Mouse (Mus musculus) liver, embryonic 12.5 days (tissue): ENCODE data around the gene Zfp326. TPM values are rescaled to one million over a fixed set of nuclear protein-coding genes. Genes with fewer than 3 reads are reported as not detected.
A peak's percentile ranks its signal among the peaks of the same experiment; 100 is the strongest.

ENCODE experiments used
- ATAC-seq: fragments of 200-750 bp; cut with Nextera tagmentation; 2 replicates; pipeline ENCODE4 v1.8.0; 2017; ENCODE audit warnings: moderate number of reproducible peaks, mild to moderate bottlenecking, moderate library complexity
- H3K27ac ChIP-seq: fragments of 300-500 bp; sonication (generic); 2 replicates; pipeline ENCODE4 v1.5.1; 2016; ENCODE audit warnings: mild to moderate bottlenecking
- H3K27me3 ChIP-seq: fragments of 300-500 bp; sonication (generic); replicated peaks from 2 replicates; pipeline ENCODE4 v1.6.1; 2016; ENCODE audit warnings: mild to moderate bottlenecking, moderate library complexity
- H3K36me3 ChIP-seq: fragments of 300-500 bp; sonication (generic); 2 replicates; pipeline ENCODE4 v1.6.1; 2016; ENCODE audit warnings: mild to moderate bottlenecking, moderate library complexity
- H3K4me1 ChIP-seq: fragments of 300-500 bp; sonication (generic); 2 replicates; pipeline ENCODE4 v1.6.1; 2016
- H3K4me2 ChIP-seq: fragments of 300-500 bp; sonication (generic); 2 replicates; pipeline ENCODE4 v1.6.1; 2016; ENCODE audit warnings: mild to moderate bottlenecking, moderate library complexity
- H3K4me3 ChIP-seq: fragments of 300-500 bp; sonication (generic); 2 replicates; pipeline ENCODE4 v1.5.1; 2016; ENCODE audit warnings: mild to moderate bottlenecking, moderate library complexity
- H3K9ac ChIP-seq: fragments of 300-500 bp; sonication (generic); 2 replicates; pipeline ENCODE4 v1.6.1; 2016; ENCODE audit warnings: mild to moderate bottlenecking, moderate library complexity
- H3K9me3 ChIP-seq: fragments of 300-500 bp; sonication (generic); replicated peaks from 2 replicates; pipeline ENCODE4 v1.6.1; 2016; ENCODE audit warnings: mild to moderate bottlenecking, moderate library complexity
- WGBS: fragments of 180-500 bp; shearing (Covaris S2); methylation state at CpG from one replicate; pipeline ENCODE4 v1.1.7; 2016; ENCODE audit not compliant: insufficient replicate concordance; 5-methylcytosine and 5-hydroxymethylcytosine counted together
- polyA plus RNA-seq: library from polyadenylated mRNA; unstranded; fragments of >200 nt; fragmentation: Nextera tagmentation; extraction: Ambion mirVana; gene quantifications from 2 replicates; pipeline ENCODE4 v1.2.1, GENCODE M21; 2016

Zfp326 gene
- polyA plus RNA-seq, 1 experiment from 2014 or later: 12.9 TPM

DNA sequence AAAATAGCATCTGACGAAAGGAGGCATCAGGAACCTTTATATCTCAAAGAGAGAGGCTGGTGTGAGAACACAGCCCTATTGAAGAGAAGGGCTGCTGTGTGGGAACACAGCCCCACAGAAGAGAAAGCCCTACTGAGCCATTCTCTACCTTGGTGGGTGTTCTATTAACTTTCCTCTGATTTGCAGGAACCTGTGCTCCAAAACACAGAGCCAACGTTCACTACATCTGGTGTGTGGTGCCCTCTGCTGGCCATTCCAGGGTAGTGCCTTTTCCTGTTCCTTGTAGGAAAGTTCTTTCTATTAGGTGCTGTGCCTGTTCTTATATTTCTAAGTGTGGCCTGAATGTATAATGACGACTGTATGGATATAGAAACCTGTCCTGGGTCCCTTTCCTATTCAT lies 7.8 kb upstream of the Zfp326 start:
- no peak overlapping the region for H3K4me3 ChIP-seq
- H3K9ac ChIP-seq: no peak overlapping the region
- no peak for ATAC-seq
- no peaks in the 10 kb centered on the region for H3K9me3 ChIP-seq
- H3K4me1 ChIP-seq: peaks cover 20% of the 10 kb centered on the region
- no peak overlapping the region for H3K4me2 ChIP-seq
- 30% methylated on average over 3 of the region's 3 CpGs for WGBS
- no peaks in the 10 kb centered on the region; the same call in 1 of the 2 replicates for H3K27me3 ChIP-seq
- H3K27ac ChIP-seq: no peak overlapping the region
- H3K36me3 ChIP-seq: no peaks in the 10 kb centered on the region

GRCm38 (mm10) chr5:105869739-105870138 lies 6.6 kb upstream of the Zfp326 start:
- H3K36me3 ChIP-seq: no peaks in the 10 kb centered on the region
- H3K27ac ChIP-seq: no peak overlapping the region
- 68% methylated on average over 7 of the region's 7 CpGs for WGBS
- H3K4me2 ChIP-seq: no peak overlapping the region
- peaks cover 16% of the 10 kb centered on the region for H3K4me1 ChIP-seq
- no peak overlapping the region for H3K4me3 ChIP-seq
- H3K9me3 ChIP-seq: no peaks in the 10 kb centered on the region
- peaks cover 8% of the 10 kb centered on the region; the same call in 1 of the 2 replicates for H3K27me3 ChIP-seq
- ATAC-seq: no peak
- H3K9ac ChIP-seq: no peak overlapping the region

- H3K36me3 ChIP-seq: no peaks in the 10 kb centered on the region
- H3K4me2 ChIP-seq: no peak overlapping the region
- no peak overlapping the region for H3K27ac ChIP-seq
- H3K4me1 ChIP-seq: peaks cover 28% of the 10 kb centered on the region
- 62% methylated on average over 3 of the region's 3 CpGs for WGBS
- no peaks in the 10 kb centered on the region for H3K9me3 ChIP-seq
- peaks cover 17% of the 10 kb centered on the region; the same call in 1 of the 2 replicates for H3K27me3 ChIP-seq
- no peak overlapping the region for H3K4me3 ChIP-seq
- no peak overlapping the region for H3K9ac ChIP-seq
- ATAC-seq: no peak
Observed at GRCm38 (mm10) chr5:105871140-105871539, 5.2 kb upstream of the Zfp326 start.

DNA sequence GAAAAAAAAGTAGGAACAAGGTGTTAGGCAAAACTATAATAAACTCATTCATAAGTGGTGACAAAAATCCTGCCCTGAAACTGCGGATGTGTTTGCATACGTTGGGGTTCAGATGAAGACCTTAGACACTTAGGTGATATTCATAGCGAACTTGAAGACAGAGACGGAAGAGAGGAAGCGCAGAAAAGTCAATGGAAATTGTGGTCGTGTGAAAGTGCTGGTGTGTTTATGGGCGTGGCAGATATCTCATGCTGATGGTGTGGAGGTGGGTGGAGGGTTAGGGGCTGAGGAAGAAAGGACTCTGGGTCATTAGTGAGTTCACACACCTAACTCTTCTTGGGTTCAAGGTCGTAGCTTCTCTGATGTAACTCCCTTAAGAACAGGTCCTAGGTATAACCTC lies 4.2 kb upstream of the Zfp326 start:
- WGBS: 60% methylated on average over 8 of the region's 8 CpGs

GRCm38 (mm10) chr5:105872916-105873315 lies 3.4 kb upstream of the Zfp326 start:
- no peak overlapping the region for H3K4me3 ChIP-seq
- no peaks in the 10 kb centered on the region for H3K9me3 ChIP-seq
- no peak overlapping the region for H3K4me2 ChIP-seq
- 25% methylated on average over 7 of the region's 7 CpGs for WGBS
- H3K27ac ChIP-seq: no peak overlapping the region
- H3K4me1 ChIP-seq: peaks cover 37% of the 10 kb centered on the region
- no peaks in the 10 kb centered on the region for H3K36me3 ChIP-seq
- H3K9ac ChIP-seq: no peak overlapping the region
- ATAC-seq: no peak
- peaks cover 17% of the 10 kb centered on the region; the same call in 1 of the 2 replicates for H3K27me3 ChIP-seq

More for the DNA sequence above, 4.2 kb upstream of the Zfp326 start:
- H3K4me3 ChIP-seq: no peak overlapping the region
- H3K36me3 ChIP-seq: no peaks in the 10 kb centered on the region
- H3K4me1 ChIP-seq: peaks cover 30% of the 10 kb centered on the region
- no peaks in the 10 kb centered on the region for H3K9me3 ChIP-seq
- H3K9ac ChIP-seq: no peak overlapping the region
- no peak overlapping the region for H3K27ac ChIP-seq
- no peak for ATAC-seq
- no peak overlapping the region for H3K4me2 ChIP-seq
- H3K27me3 ChIP-seq: peaks cover 17% of the 10 kb centered on the region; the same call in 1 of the 2 replicates

GRCm38 (mm10) chr5:105873774-105874173 lies 2.6 kb upstream of the Zfp326 start:
- 57% methylated on average over 3 of the region's 3 CpGs for WGBS

GRCm38 (mm10) chr5:105874476-105874875 lies 1.9 kb upstream of the Zfp326 start:
- ATAC-seq: no peak
- Histone ChIP-seq H3K4me2 (no peak overlapping the region), H3K27me3 (peaks cover 17% of the 10 kb centered on the region; the same call in 1 of the 2 replicates), H3K27ac (no peak overlapping the region), H3K36me3 (no peaks in the 10 kb centered on the region), H3K9ac (no peak overlapping the region), H3K4me1 (peaks cover 51% of the 10 kb centered on the region), H3K4me3 (no peak overlapping the region), H3K9me3 (no peaks in the 10 kb centered on the region)
- WGBS: 83% methylated on average over 11 of the region's 11 CpGs

More at GRCm38 (mm10) chr5:105873774-105874173, 2.6 kb upstream of the Zfp326 start:
- Histone ChIP-seq H3K9ac (no peak overlapping the region), H3K4me3 (no peak overlapping the region), H3K36me3 (no peaks in the 10 kb centered on the region), H3K4me1 (peaks cover 46% of the 10 kb centered on the region), H3K27ac (no peak overlapping the region), H3K27me3 (peaks cover 17% of the 10 kb centered on the region; the same call in 1 of the 2 replicates), H3K9me3 (no peaks in the 10 kb centered on the region), H3K4me2 (no peak overlapping the region)
- ATAC-seq: no peak

DNA sequence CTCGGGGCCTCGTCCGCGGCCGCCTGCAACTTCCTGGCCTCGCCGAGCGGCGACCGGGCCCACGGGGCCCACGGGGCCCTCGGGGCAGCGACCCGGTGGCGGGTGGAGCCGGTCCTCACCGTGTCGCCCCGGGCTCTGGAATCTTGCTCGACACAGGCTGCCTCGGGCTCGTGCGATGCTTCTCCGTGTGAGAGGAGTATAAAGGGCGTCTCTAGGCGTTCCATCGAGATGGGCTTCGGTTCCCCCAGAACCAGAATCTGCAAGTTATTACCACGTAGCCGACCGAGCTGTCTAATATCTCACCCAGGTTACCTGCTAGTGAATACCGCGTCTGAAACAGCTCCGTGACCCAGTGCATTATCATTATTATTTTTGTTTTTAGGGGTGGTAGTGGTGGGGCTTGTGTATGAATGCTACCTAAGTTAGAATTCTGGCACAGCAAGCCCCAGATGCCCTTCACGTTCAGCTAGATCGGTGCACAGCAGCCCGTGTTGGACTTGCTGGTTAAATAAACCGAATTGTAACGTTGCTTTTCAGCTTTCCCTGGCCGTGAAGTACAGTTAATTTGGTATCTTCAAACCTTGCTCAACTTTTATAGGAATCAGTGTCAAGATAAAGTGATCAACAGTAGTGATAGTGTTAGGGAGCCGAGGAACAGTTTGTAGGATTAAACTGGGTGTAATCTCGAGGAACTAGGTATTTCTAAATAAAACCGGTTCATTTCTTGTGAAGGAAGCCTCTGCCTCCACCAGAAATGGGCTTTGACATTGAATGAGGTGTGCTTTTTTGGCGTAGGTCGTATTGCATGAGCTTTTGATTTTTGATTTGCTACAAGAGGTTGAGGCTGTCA lies 785 bp downstream of the Zfp326 start:
- under 1% methylated on average over 46 of the region's 46 CpGs for WGBS
- Histone ChIP-seq H3K27me3 (peaks cover 17% of the 10 kb centered on the region; the same call in 1 of the 2 replicates), H3K36me3 (peaks cover 9% of the 10 kb centered on the region; the same call in 1 of the 2 replicates), H3K9me3 (no peaks in the 10 kb centered on the region), H3K4me3 (peak overlapping the region; percentile 93), H3K4me1 (peaks cover 53% of the 10 kb centered on the region), H3K4me2 (peak overlapping the region; percentile 98), H3K9ac (peak overlapping the region; percentile 97), H3K27ac (peak overlapping the region; percentile 82)
- peak; percentile 57; the same call in 1 of the 2 replicates for ATAC-seq

DNA sequence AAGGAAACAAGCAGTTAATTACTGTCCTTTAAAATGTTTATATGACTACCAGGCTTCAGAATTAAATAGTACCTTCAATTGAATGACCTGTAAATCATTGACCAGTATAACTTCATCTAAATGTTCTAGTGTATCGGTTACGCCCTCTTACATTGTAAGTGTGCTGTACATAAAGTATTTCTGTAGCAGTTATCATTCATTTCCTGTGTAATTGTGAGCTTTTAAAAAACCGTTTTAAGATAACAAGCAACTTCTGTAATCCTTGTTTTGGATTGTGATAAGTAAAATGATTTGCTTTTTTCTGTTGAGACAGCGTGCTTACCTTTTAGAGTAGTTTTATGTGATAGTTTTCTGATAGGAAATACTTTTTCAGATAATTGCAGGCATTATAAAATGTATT lies 11.0 kb downstream of the Zfp326 start:
- Histone ChIP-seq H3K27me3 (no peaks in the 10 kb centered on the region), H3K27ac (no peak overlapping the region), H3K36me3 (peaks cover 32% of the 10 kb centered on the region), H3K4me3 (no peak overlapping the region), H3K9ac (no peak overlapping the region), H3K4me2 (no peak overlapping the region), H3K4me1 (peaks cover 6% of the 10 kb centered on the region), H3K9me3 (no peaks in the 10 kb centered on the region)
- WGBS: 69% methylated on average over 4 of the region's 4 CpGs
- no peak for ATAC-seq

DNA sequence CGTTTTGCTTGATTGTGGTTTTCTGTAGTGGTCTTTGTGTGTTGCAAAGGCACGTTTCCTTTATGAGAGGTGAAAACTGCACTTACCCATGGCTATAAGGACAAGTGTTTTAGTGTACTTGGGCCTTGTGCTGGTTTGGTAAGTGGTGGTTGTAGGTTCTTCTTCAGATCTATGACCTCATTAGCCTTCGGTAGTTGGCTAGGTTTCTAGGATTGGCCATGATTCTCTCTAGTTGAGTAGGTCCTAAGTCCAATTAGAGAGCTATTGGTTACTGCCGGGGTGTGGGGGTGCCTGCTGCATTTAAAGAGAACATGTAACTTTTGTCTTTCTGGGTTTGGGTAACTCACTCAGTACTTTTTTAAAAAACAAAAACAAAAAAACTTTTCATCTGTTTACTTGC lies 21.8 kb downstream of the Zfp326 start:
- H3K4me1 ChIP-seq: no peaks in the 10 kb centered on the region
- peaks cover 45% of the 10 kb centered on the region for H3K36me3 ChIP-seq
- no peak overlapping the region for H3K4me3 ChIP-seq
- no peak for ATAC-seq
- WGBS: 76% methylated on average over 4 of the region's 4 CpGs
- no peaks in the 10 kb centered on the region for H3K27me3 ChIP-seq
- H3K9me3 ChIP-seq: no peaks in the 10 kb centered on the region
- H3K27ac ChIP-seq: no peak overlapping the region
- H3K9ac ChIP-seq: no peak overlapping the region
- H3K4me2 ChIP-seq: no peak overlapping the region

DNA sequence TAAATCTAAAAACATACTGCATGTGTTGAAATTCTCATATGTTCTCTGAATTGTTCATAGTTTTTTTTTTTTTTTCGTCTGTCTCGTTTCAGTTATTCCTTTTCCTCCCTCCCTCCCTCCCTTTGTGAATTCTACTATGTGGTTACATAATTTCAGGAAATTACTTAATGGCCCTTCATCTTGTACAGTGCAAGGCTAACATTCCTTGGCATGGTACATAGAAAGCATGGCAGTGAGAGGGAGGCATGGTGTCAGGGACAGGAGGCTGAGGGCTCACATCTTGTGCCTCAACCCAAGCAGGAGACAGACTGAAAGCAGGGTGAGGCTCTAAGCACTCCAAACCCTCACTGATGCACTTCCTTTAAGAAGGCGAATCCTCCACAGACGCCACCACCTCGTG lies 32.8 kb downstream of the Zfp326 start:
- 72% methylated on average over 5 of the region's 5 CpGs for WGBS
- no peak for ATAC-seq
- H3K36me3 ChIP-seq: peaks cover 69% of the 10 kb centered on the region
- H3K27me3 ChIP-seq: no peaks in the 10 kb centered on the region
- no peaks in the 10 kb centered on the region for H3K9me3 ChIP-seq
- no peak overlapping the region for H3K27ac ChIP-seq
- no peak overlapping the region for H3K9ac ChIP-seq
- H3K4me1 ChIP-seq: 0 out of 2 replicates have a peak, but pooled peaks cover 2% of the 10 kb centered on the region
- no peak overlapping the region for H3K4me3 ChIP-seq
- no peak overlapping the region for H3K4me2 ChIP-seq

DNA sequence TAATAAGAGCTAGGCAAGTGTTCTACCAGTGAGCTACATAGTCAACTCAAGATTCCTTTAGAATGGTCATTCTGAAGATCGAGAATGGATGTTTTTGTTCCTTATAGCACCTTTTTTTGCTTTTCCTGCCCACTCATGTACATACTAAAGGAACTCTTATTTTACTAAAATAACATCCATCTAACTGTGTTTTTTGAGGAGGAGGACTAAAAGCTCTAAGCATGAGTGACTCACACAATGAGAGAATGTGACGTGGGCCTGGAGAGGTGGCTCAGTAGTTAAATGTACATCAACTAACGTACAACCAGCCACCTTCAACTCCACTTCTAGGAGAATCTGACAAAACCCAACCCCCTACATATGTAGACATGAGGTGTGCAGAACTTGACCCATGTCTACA lies 33.3 kb downstream of the Zfp326 start:
- H3K4me3 ChIP-seq: no peak overlapping the region
- peaks cover 71% of the 10 kb centered on the region for H3K36me3 ChIP-seq
- H3K4me2 ChIP-seq: no peak overlapping the region
- no peak for ATAC-seq
- WGBS: 81% methylated on average over 3 of the region's 3 CpGs
- 0 out of 2 replicates have a peak, but pooled peaks cover 2% of the 10 kb centered on the region for H3K4me1 ChIP-seq
- H3K9ac ChIP-seq: no peak overlapping the region
- H3K27me3 ChIP-seq: no peaks in the 10 kb centered on the region
- H3K9me3 ChIP-seq: no peaks in the 10 kb centered on the region
- H3K27ac ChIP-seq: no peak overlapping the region
